Mouse (Mus musculus): ENCODE results near the gene Prrg2.

DNA sequence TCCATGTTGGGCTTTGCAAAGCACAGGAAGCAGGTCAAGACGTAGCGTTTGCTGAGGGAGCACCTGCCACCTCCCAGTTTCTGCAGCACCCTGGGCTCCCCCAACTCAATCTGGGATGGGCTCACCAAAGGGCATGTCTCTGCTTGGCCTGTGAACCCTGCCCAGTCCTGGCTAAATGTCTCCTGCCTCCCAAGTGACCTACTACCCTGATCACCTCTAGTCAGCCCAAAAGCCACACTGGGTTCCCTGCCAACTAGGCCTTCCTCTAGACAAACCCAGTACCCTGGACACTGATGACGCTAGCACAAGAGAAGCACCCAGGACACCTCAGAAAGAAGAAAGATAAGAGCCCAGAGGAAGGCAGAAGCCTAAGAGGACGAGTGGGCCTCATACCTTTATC is 49.7 kb downstream of the Prrg2 start:
- TF ChIP-seq POLR2A (IDR thresholded peaks at IDR 0.05; ENCODE audit: extremely low read depth, insufficient read depth, low read length) (no peak), CTCF (IDR thresholded peaks at IDR 0.05; ENCODE audit: low read depth, low read length) (no peak)

Measured in liver, adult 2 months (tissue).